15 mouse cellular contexts compared by ENCODE assay signal in the genomic region with DNA sequence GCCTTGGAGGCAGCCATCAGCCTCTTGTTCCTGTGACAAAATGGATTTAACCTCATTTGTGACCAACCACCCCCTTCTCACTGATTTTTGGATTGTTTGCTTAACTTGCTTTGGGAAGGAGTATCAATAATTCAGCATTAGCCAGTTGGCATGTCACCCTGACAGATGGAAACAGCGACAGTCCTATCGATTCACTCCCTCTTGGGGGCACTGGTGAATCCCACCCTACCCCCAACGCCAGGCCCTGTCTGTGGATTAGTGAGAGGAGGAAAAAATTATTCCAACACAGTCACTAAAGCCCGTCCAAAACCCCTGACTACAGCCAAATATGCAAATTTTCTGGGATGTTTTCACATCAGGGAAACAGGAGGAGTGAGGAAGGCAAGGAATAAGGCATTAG. TPM values are rescaled to one million over a fixed set of nuclear protein-coding genes. Genes with fewer than 3 reads are reported as not detected.
A peak's percentile ranks its signal among the peaks of the same experiment; 100 is the strongest.
DNase-seq lines count a peak whose midpoint lies in the region; ATAC-seq lines count a peak whose summit lies in the region.
"Had no signal": no experiment of that assay in that cellular context is flagged by ENCODE, and none has a peak within 500 bp of the region (broad histone marks: within the 10 kb centered on the region; RNA-seq: fewer than 3 reads in every experiment).

No protein-coding gene starts in this region.

- no peak overlapping the region for H3K9ac ChIP-seq in midbrain, embryonic 13.5 days (replicated peaks)
- H3K9ac ChIP-seq in neural tube, embryonic 15.5 days (replicated peaks): no peak overlapping the region
- H3K9ac ChIP-seq in heart, embryonic 11.5 days (ENCODE audit: low read depth, low read length): no peak overlapping the region
- H3K9ac ChIP-seq: intestine, embryonic 15.5 days had no signal

- 0 out of 2 replicates have a peak, but pooled peaks have one; percentile 56 for ATAC-seq in midbrain, embryonic 13.5 days
- ATAC-seq in neural tube, embryonic 15.5 days (ENCODE audit: low FRiP score): peak; percentile 66; the same call in 1 of the 2 replicates
- ATAC-seq in heart, embryonic 11.5 days (replicated peaks; ENCODE audit: insufficient number of reproducible peaks, low FRiP score, low TSS enrichment): no peak
- ATAC-seq: intestine, embryonic 15.5 days had no signal

- DNase-seq in cerebellum, postnatal 14 days: peak; percentile 12 to 20
- no peak for DNase-seq in cerebellum, postnatal 25 days
- peak; percentile 7 to 17 for DNase-seq in layer of hippocampus, postnatal 10 days (ENCODE audit: low spot score in 2 of 2)
- no peak for DNase-seq in layer of hippocampus, adult 8-10 months (ENCODE audit: low spot score in 2 of 2)
- DNase-seq in left cerebral cortex, adult 18-20 months (ENCODE audit: low spot score in 2 of 2): no peak
- DNase-seq: cerebellum, postnatal 36 days; gastrocnemius, postnatal 36 days; lung, postnatal 10 days; thymus, adult 18-20 months had no signal

- no peak overlapping the region for H3K4me3 ChIP-seq in midbrain, embryonic 13.5 days (replicated peaks)
- no peak overlapping the region for H3K4me3 ChIP-seq in neural tube, embryonic 15.5 days (replicated peaks)
- no peak overlapping the region for H3K4me3 ChIP-seq in heart, embryonic 11.5 days (ENCODE audit: low read depth, low read length)
- H3K4me3 ChIP-seq: erythroblast, embryonic 14.5 days; intestine, embryonic 15.5 days had no signal

- H3K4me2 ChIP-seq in midbrain, embryonic 13.5 days (replicated peaks): no peak overlapping the region
- H3K4me2 ChIP-seq in neural tube, embryonic 15.5 days: no peak overlapping the region
- H3K4me2 ChIP-seq in heart, embryonic 11.5 days: no peak overlapping the region
- H3K4me2 ChIP-seq: intestine, embryonic 15.5 days had no signal

- no peaks in the 10 kb centered on the region for H3K27me3 ChIP-seq in midbrain, embryonic 13.5 days
- no peaks in the 10 kb centered on the region for H3K27me3 ChIP-seq in neural tube, embryonic 15.5 days (replicated peaks)
- H3K27me3 ChIP-seq in heart, embryonic 11.5 days (ENCODE audit: control insufficient read depth, insufficient read depth, low read length): no peaks in the 10 kb centered on the region
- H3K27me3 ChIP-seq: intestine, embryonic 15.5 days had no signal

- peaks cover 12% of the 10 kb centered on the region for H3K4me1 ChIP-seq in midbrain, embryonic 13.5 days (replicated peaks)
- H3K4me1 ChIP-seq in neural tube, embryonic 15.5 days: peaks cover 7% of the 10 kb centered on the region; the same call in 1 of the 2 replicates
- H3K4me1 ChIP-seq in heart, embryonic 11.5 days (ENCODE audit: control insufficient read depth, insufficient read depth, low read length): no peaks in the 10 kb centered on the region
- H3K4me1 ChIP-seq: intestine, embryonic 15.5 days had no signal

- H3K36me3 ChIP-seq in midbrain, embryonic 13.5 days: no peaks in the 10 kb centered on the region
- no peaks in the 10 kb centered on the region for H3K36me3 ChIP-seq in neural tube, embryonic 15.5 days
- no peaks in the 10 kb centered on the region for H3K36me3 ChIP-seq in heart, embryonic 11.5 days (ENCODE audit: control insufficient read depth, insufficient read depth, low read length)
- H3K36me3 ChIP-seq: intestine, embryonic 15.5 days had no signal

- no peak overlapping the region for H3K27ac ChIP-seq in midbrain, embryonic 13.5 days
- no peak overlapping the region for H3K27ac ChIP-seq in neural tube, embryonic 15.5 days (replicated peaks)
- no peak overlapping the region for H3K27ac ChIP-seq in heart, embryonic 11.5 days (ENCODE audit: low read depth, low read length)
- H3K27ac ChIP-seq: intestine, embryonic 15.5 days had no signal

- WGBS in midbrain, embryonic 13.5 days: 24% methylated on average over 4 of the region's 4 CpGs
- WGBS in neural tube, embryonic 15.5 days: 19% methylated on average over 4 of the region's 4 CpGs
- 42% methylated on average over 4 of the region's 4 CpGs for WGBS in heart, embryonic 11.5 days (ENCODE audit: insufficient replicate concordance)

- no peaks in the 10 kb centered on the region for H3K9me3 ChIP-seq in midbrain, embryonic 13.5 days
- H3K9me3 ChIP-seq in neural tube, embryonic 15.5 days (replicated peaks): no peaks in the 10 kb centered on the region
- H3K9me3 ChIP-seq in heart, embryonic 11.5 days (replicated peaks; ENCODE audit: control insufficient read depth, low read length): no peaks in the 10 kb centered on the region
- H3K9me3 ChIP-seq: intestine, embryonic 15.5 days had no signal

RNA-seq across cellular contexts. Expression of gene B3gat2, which starts 55.1 kb away (rescaled TPM):
- total RNA-seq in layer of hippocampus, postnatal 10 days (2021): 10 to 100 TPM; 19.9 to 22.8 TPM
- total RNA-seq in layer of hippocampus, adult 8-10 months (2022): 10 to 100 TPM; 11.0 to 13.0 (median 11.6) TPM
- 6.7 and 9.0 TPM in 2 replicates for polyA plus RNA-seq in midbrain, embryonic 13.5 days (2015; fragmentation: Nextera tagmentation; extraction: Ambion mirVana)
- 23.1 and 27.9 TPM in 2 replicates for polyA plus RNA-seq in neural tube, embryonic 15.5 days (2015; fragmentation: Nextera tagmentation; extraction: Ambion mirVana)
- 0.63 and 0.68 TPM in 2 replicates for polyA plus RNA-seq in heart, embryonic 11.5 days (2014; fragmentation: Nextera tagmentation; extraction: Ambion mirVana)
- 1 to 10 TPM; 6.9 to 8.6 TPM for total RNA-seq in left cerebral cortex, adult 18-20 months (2021)
- total RNA-seq: gastrocnemius, postnatal 36 days; heart, postnatal 25 days had no signal

Comparison
In these comparisons a context has a peak if more than half of its experiments do, and no peak if none do; other contexts are left out.
1. DNase-seq: peak in cerebellum, postnatal 14 days (2 of 2) and layer of hippocampus, postnatal 10 days (2 of 2); none in cerebellum, postnatal 25 days (0 of 2), layer of hippocampus, adult 8-10 months (0 of 2) and left cerebral cortex, adult 18-20 months (0 of 2).